Mouse (Mus musculus): ENCODE measurements around the gene Sim2. TPM values are rescaled to one million over a fixed set of nuclear protein-coding genes. Genes with fewer than 3 reads are reported as not detected.

Sim2 gene
- polyA plus RNA-seq, 1 experiment from 2014 or later = 0.08 TPM

- no peak for DNase-seq (ENCODE audit: low spot score)
Measured at GRCm38 (mm10) chr16:94078318-94079074, 6.2 kb upstream of the Sim2 start.

DNA sequence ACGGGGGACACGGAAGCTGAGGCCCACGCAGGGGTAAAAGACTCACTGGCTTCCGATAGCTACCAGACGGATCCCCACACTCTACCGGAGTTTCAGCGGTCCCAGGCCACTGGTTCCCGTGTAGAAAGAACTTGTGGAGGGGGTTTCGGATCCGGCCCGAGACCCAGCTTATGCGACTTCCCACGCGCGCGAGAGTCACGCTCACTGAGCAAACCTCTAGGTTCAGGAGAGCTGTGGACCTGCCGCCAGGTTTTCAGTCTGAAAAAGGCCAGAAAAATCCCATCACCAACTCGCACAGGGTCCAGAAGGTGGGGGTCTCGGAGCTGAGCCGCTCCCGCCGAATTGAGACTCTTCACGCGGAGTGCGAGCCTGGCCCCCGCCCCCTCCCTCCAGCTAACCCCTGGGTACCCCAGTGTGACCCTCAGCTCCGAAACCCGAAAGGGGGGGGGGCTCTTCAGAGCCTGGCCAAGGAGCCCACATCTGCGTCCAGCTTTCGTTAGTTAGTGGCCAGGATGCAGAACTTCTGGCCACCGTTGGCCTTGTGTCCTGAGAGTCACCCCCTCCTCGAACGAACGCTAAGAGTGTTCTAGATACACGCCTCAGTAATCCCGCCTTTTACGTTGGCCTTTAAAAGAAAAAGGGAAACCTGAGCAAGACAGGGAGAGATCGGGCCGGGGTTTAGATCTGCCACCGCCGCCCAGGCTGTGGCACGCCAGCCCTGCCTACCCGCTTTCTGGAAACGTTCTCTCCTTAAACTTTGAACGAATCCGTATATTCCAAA, 5.5 kb upstream of the Sim2 start:
- DNase-seq (ENCODE audit: low spot score) = no peak

DNA sequence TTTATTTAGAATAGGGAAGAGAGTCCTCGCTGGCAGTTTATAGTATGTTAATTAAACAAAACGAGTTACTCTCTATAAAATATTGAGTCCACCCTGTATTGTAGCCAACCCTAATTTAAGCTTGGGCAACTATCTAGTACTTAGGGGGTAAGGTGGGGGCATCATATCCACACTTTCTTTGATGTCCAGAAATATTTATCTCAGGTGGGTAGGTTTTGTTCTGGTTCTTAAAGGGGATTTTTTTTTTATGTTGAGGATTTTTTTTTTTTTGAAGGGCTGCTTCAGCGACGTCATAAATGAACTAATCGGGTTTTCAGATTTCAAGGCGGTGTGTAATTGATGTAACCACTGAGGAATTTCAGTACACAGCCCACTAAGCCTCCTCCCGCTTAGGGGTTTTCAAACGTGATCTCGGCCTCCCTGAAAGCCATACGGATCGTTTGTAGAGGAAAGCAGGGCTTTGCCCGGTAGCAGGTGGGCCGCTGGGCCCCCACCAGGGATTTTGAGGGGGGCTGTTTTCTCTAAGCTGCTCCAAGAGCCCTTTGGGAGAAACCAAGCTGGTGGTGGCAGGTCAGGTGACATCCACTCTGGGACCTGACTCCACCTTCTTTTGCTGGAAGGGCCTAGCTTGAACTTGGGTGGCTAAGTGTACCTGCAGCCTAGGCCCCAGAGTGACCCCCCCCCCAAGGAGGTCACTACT, 4.7 kb upstream of the Sim2 start:
- no peak for DNase-seq (ENCODE audit: low spot score)

GRCm38 (mm10) chr16:94081596-94081995, 3.1 kb upstream of the Sim2 start:
- DNase-seq (ENCODE audit: low spot score) = no peak

DNA sequence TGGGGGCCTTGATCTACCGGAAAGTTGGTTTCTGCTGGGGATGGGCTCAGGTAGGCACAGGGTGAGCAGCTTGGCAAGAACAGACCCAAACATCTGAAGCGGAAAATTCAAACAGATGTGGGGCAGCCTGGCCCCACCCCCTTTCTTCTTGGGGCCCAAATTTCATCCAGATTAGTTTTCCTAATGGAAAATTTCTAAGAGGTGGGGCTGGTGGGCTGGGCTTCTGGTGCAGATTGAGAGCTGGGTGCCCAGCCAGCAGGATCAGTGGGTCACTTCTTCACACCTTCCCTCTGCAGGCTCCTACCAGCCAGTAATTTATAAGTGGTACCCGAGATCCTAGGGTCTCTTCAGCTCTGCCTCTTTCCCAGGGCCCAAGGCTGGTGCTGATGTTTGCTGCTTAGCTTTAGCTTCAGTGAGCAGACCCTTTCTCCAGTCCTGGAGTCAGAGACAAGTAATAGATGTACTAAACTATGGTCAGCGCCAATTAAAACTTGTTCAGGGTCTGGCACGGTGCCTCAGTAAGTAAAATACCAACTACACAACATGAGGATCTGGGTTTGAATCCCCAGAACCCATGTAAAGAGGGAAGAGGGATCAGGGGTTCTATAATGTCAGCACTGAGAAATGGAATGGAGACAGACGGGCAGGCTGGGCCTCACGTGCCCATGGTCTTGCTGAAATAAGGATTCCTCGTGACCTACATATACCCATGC, 2.6 kb upstream of the Sim2 start:
- no peak for DNase-seq (ENCODE audit: low spot score)

DNA sequence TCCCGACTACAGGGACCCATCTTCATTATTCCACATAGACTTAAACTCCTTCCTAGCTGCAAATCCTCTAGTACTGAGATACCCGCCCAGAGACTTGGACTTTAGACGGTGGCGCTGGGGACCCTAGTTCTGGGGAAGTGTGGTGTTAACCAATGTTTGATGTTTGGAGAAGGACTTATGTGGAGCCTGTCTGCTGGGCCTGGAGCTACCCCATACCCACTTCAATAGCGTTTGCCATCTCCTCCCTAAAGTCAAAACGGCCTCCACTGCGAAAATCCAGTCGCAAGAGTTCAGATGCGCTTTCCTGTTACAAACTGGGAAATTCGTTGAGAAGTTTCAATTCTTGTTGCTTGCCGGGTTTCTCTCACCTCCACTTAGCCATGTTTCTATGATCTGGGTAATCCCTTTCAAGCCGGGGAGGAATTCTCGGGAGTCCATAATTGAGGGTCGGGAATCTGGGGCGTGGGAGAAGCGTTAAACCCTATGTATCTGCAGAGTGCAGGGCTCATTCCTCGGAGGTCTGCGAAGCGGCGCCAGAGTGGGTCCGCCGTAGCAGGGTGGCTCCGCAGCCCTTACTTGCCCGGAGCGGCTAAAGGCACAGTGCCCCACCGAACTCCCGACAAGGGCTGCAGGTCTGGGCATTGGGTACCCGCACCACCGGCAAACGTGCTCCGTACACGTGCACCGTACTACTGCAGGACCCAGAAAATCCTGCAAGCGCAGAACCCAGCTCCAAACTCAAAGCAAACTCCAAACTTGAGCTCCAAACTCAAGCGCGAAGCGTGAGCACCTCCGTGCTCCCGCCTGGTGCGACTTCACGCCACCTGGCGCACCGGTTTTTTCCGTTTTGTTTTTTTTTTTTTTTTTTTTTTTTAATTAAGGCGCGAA, 1.5 kb upstream of the Sim2 start:
- no peak for DNase-seq (ENCODE audit: low spot score)

- DNase-seq (ENCODE audit: low spot score) = no peak
Measured at GRCm38 (mm10) chr16:94083848-94084525, 744 bp upstream of the Sim2 start.

- no peak for DNase-seq (ENCODE audit: low spot score)
Measured at GRCm38 (mm10) chr16:94085603-94086285, 1.0 kb downstream of the Sim2 start.

GRCm38 (mm10) chr16:94086701-94087569, 2.2 kb downstream of the Sim2 start:
- no peak for DNase-seq (ENCODE audit: low spot score)

GRCm38 (mm10) chr16:94087570-94088225, 3.0 kb downstream of the Sim2 start:
- no peak for DNase-seq (ENCODE audit: low spot score)

DNA sequence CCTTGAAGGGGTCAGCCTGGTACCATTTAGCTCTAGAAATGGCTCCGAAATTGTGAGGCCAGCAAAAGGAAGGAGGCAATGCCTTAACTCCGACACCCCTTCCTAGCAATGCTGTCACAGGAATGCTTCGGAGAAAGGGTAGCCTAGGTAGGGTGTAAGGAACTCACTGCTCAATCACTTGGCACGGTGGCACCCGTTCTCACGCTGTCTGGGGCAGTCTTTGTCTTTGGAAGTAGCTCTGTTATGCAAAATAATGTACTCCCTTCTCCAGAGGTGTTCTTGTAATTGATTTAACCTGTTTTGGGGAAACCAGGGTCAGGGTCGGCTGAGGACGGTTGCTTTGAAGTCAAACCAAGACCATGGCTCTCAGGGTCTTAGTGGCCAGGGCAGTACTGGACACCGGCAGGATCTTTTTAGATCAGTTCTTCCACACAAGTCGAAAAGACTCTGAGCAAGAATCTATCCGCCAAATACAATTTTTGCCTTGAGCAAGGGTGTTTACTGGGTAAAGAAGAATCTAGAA, 3.6 kb downstream of the Sim2 start:
- no peak for DNase-seq (ENCODE audit: low spot score)

GRCm38 (mm10) chr16:94088819-94089692, 4.3 kb downstream of the Sim2 start:
- no peak for DNase-seq (ENCODE audit: low spot score)

DNA sequence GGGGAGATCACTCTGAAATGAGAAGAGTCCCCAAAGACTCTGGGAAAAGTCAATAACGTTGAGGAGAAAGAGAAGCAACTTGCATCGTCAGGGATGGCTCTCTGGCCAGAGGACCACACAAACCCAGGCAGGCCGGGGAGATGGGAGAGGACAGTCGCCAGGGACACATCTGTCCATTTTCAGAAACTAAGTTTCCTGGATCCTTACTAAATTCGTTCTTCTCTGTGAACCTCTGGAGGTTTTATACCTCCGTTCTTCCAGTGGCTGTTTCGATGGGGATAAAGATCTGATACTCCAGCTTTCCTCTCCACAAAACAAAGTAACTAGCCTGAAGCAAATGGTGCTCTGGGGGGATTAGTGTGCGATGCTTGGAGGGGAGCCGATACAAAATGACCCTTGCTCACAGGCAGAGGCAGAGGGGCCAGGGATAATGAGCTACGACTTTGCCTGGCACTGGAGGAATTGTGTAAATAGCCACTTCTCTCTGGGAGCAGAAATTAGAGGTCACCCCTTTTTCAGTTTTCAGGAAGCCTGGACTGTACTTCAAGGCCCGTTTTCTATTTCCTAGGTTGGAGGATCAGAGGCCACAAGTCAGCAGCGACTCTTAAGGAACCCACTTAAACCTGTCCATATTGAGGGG, 7.9 kb downstream of the Sim2 start:
- no peak for DNase-seq (ENCODE audit: low spot score)

GRCm38 (mm10) chr16:94093151-94093863, 8.6 kb downstream of the Sim2 start:
- DNase-seq (ENCODE audit: low spot score) = no peak

All from thymus, postnatal 0 days (tissue).